Mouse (Mus musculus): ENCODE measurements around the gene Ms4a12. TPM values are rescaled to one million over a fixed set of nuclear protein-coding genes. Genes with fewer than 3 reads are reported as not detected.

Gene Ms4a12
- polyA plus RNA-seq, 1 experiment from 2014 or later, result not detected

- 39% methylated on average over 10 of the region's 10 CpGs for WGBS
- no peaks in the 10 kb centered on the region for H3K4me1 ChIP-seq (ENCODE audit: control insufficient read depth, insufficient read depth, low read length)
- no peak; the same call in 1 of the 2 replicates for ATAC-seq (ENCODE audit: low FRiP score, low TSS enrichment)
- no peak within 1 kb of the TSS for H3K4me2 ChIP-seq (replicated peaks; ENCODE audit: low read depth, low read length)
- H3K9ac ChIP-seq (ENCODE audit: low read depth, low read length), result no peak within 1 kb of the TSS
- H3K27ac ChIP-seq (ENCODE audit: low read depth, low read length), result no peak within 1 kb of the TSS
- H3K27me3 ChIP-seq (ENCODE audit: control insufficient read depth, insufficient read depth, low read length), result no peaks in the 10 kb centered on the region
- no peaks in the 10 kb centered on the region for H3K9me3 ChIP-seq (ENCODE audit: control insufficient read depth, low read length)
- H3K4me3 ChIP-seq (ENCODE audit: low read length), result no peak within 1 kb of the TSS
- no peaks in the 10 kb centered on the region for H3K36me3 ChIP-seq (ENCODE audit: control insufficient read depth, insufficient read depth, low read length)
These were observed 67.1 kb downstream of the Ms4a12 start, which contains the start of gene 1700025F22Rik for GRCm38 (mm10) chr19:11165172-11165571. 1700025F22Rik (minus strand) TSS chr19:11165320.

Other genes with a start within 250 kb of the Ms4a12 start
- not detected in 2 replicates for gene Ms4a15, start 239.2 kb downstream of the Ms4a12 start, polyA plus RNA-seq (2014; fragmentation: Nextera tagmentation; extraction: Ambion mirVana)
- not detected in 2 replicates for gene Ms4a18, start 214.4 kb downstream of the Ms4a12 start, polyA plus RNA-seq (2014; fragmentation: Nextera tagmentation; extraction: Ambion mirVana)
- gene Ms4a8a, start 151.3 kb downstream of the Ms4a12 start, polyA plus RNA-seq (2014; fragmentation: Nextera tagmentation; extraction: Ambion mirVana), result not detected in 2 replicates
- not detected in 2 replicates for gene 1700017D01Rik, start 101.6 kb downstream of the Ms4a12 start, polyA plus RNA-seq (2014; fragmentation: Nextera tagmentation; extraction: Ambion mirVana)
- not detected in 2 replicates for gene 1700025F22Rik, start 67.1 kb downstream of the Ms4a12 start, polyA plus RNA-seq (2014; fragmentation: Nextera tagmentation; extraction: Ambion mirVana)
- not detected in 2 replicates for gene Ms4a13, start 35.7 kb downstream of the Ms4a12 start, polyA plus RNA-seq (2014; fragmentation: Nextera tagmentation; extraction: Ambion mirVana)
- not detected in 2 replicates for gene Ms4a1, start 33.8 kb upstream of the Ms4a12 start, polyA plus RNA-seq (2014; fragmentation: Nextera tagmentation; extraction: Ambion mirVana)
- gene Ms4a5, start 51.4 kb upstream of the Ms4a12 start, polyA plus RNA-seq (2014; fragmentation: Nextera tagmentation; extraction: Ambion mirVana), result not detected in 2 replicates
- gene Ms4a14, start 82.0 kb upstream of the Ms4a12 start, polyA plus RNA-seq (2014; fragmentation: Nextera tagmentation; extraction: Ambion mirVana), result 0.07 TPM in 1 of 2 replicates, not detected in the other
- gene Ms4a7, start 103.7 kb upstream of the Ms4a12 start, polyA plus RNA-seq (2014; fragmentation: Nextera tagmentation; extraction: Ambion mirVana), result 3.6 and 4.6 TPM in 2 replicates
- 4.1 and 5.2 TPM in 2 replicates for gene Ms4a4a, start 143.1 kb upstream of the Ms4a12 start, polyA plus RNA-seq (2014; fragmentation: Nextera tagmentation; extraction: Ambion mirVana)
- gene Ms4a4c, start 172.3 kb upstream of the Ms4a12 start, polyA plus RNA-seq (2014; fragmentation: Nextera tagmentation; extraction: Ambion mirVana), result 0.29 and 1.6 TPM in 2 replicates
- not detected in 2 replicates for gene Ms4a4b, start 211.1 kb upstream of the Ms4a12 start, polyA plus RNA-seq (2014; fragmentation: Nextera tagmentation; extraction: Ambion mirVana)
- gene Ms4a6c, start 236.9 kb upstream of the Ms4a12 start, polyA plus RNA-seq (2014; fragmentation: Nextera tagmentation; extraction: Ambion mirVana), result 4.6 and 5.0 TPM in 2 replicates